Mouse (Mus musculus) forelimb bud, embryonic 11.5 days (tissue): Measurements from ENCODE around the gene Hnf1b.

Experiments used
- DNase-seq: peaks from one replicate; pipeline ENCODE4 v3.0.0-alpha.2; 2012; ENCODE audit warnings: low read depth, low spot score

Hnf1b gene

GRCm38 (mm10) chr11:83853221-83853792 is 3.4 kb downstream of the Hnf1b start:
- peak; percentile 18 for DNase-seq

- no peak for DNase-seq
Measured at GRCm38 (mm10) chr11:83854091-83854490, 4.2 kb downstream of the Hnf1b start.

- DNase-seq: no peak
Measured at GRCm38 (mm10) chr11:83854707-83855106, 4.8 kb downstream of the Hnf1b start.

- DNase-seq: no peak
Measured at GRCm38 (mm10) chr11:83857256-83857655, 7.4 kb downstream of the Hnf1b start.

- no peak for DNase-seq
Measured at GRCm38 (mm10) chr11:83865286-83865685, 15.4 kb downstream of the Hnf1b start.

GRCm38 (mm10) chr11:83867571-83867970 is 17.7 kb downstream of the Hnf1b start:
- DNase-seq: no peak

GRCm38 (mm10) chr11:83869147-83869546 is 19.3 kb downstream of the Hnf1b start:
- DNase-seq: no peak

GRCm38 (mm10) chr11:83869686-83870085 is 19.8 kb downstream of the Hnf1b start:
- DNase-seq: no peak

- DNase-seq: no peak
Measured at GRCm38 (mm10) chr11:83871780-83872554, 22.1 kb downstream of the Hnf1b start.

GRCm38 (mm10) chr11:83873509-83873908 is 23.6 kb downstream of the Hnf1b start:
- no peak for DNase-seq

- no peak for DNase-seq
Measured at GRCm38 (mm10) chr11:83876630-83877029, 26.8 kb downstream of the Hnf1b start.

GRCm38 (mm10) chr11:83877765-83878164 is 27.9 kb downstream of the Hnf1b start:
- DNase-seq: no peak

- no peak for DNase-seq
Measured at GRCm38 (mm10) chr11:83878417-83878952, 28.6 kb downstream of the Hnf1b start.

- DNase-seq: no peak
Measured at GRCm38 (mm10) chr11:83879130-83879529, 29.3 kb downstream of the Hnf1b start.

- DNase-seq: no peak
Measured at GRCm38 (mm10) chr11:83881438-83881837, 31.6 kb downstream of the Hnf1b start.

- DNase-seq: peak; percentile 34
Measured at GRCm38 (mm10) chr11:83882552-83882951, 32.7 kb downstream of the Hnf1b start.

GRCm38 (mm10) chr11:83883074-83883473 is 33.2 kb downstream of the Hnf1b start:
- DNase-seq: no peak

- no peak for DNase-seq
Measured at GRCm38 (mm10) chr11:83883812-83884211, 33.9 kb downstream of the Hnf1b start.

GRCm38 (mm10) chr11:83885175-83885574 is 35.3 kb downstream of the Hnf1b start:
- DNase-seq: no peak

GRCm38 (mm10) chr11:83886746-83887145 is 36.9 kb downstream of the Hnf1b start:
- DNase-seq: no peak

GRCm38 (mm10) chr11:83891366-83891765 is 41.5 kb downstream of the Hnf1b start:
- DNase-seq: no peak

- DNase-seq: no peak
Measured at GRCm38 (mm10) chr11:83893325-83893724, 43.5 kb downstream of the Hnf1b start.
